Mouse (Mus musculus) hindbrain, embryonic 14.5 days (tissue): ENCODE measurements around the gene Fzd4. TPM values are rescaled to one million over a fixed set of nuclear protein-coding genes. Genes with fewer than 3 reads are reported as not detected.
A peak's percentile ranks its signal among the peaks of the same experiment; 100 is the strongest.

Experiments
- ATAC-seq: fragments of 200-750 bp; cut with Nextera tagmentation; 2 replicates; pipeline ENCODE4 v1.8.0; 2017; ENCODE audit warnings: moderate number of reproducible peaks, mild to moderate bottlenecking, moderate TSS enrichment, moderate library complexity; ENCODE audit not compliant: low FRiP score
- DNase-seq: peaks from one replicate; pipeline ENCODE4 v3.0.0-alpha.2; 2015; ENCODE audit warnings: low spot score
- H3K27ac ChIP-seq: fragments of 300-500 bp; sonication (generic); 2 replicates; pipeline ENCODE4 v1.5.1; 2014; ENCODE audit warnings: mild to moderate bottlenecking, moderate library complexity
- H3K27me3 ChIP-seq: fragments of 300-500 bp; sonication (generic); 2 replicates; pipeline ENCODE4 v1.6.1; 2014; ENCODE audit warnings: mild to moderate bottlenecking, low read length, mixed read lengths; ENCODE audit not compliant: control insufficient read depth, insufficient read depth
- H3K36me3 ChIP-seq: fragments of 300-500 bp; sonication (generic); replicated peaks from 2 replicates; pipeline ENCODE4 v1.6.1; 2014; ENCODE audit not compliant: control insufficient read depth, insufficient read depth
- H3K4me1 ChIP-seq: fragments of 300-500 bp; sonication (generic); replicated peaks from 2 replicates; pipeline ENCODE4 v1.6.1; 2014; ENCODE audit warnings: antibody characterized with exemption, low read length, mixed read lengths; ENCODE audit not compliant: control insufficient read depth, insufficient read depth
- H3K4me2 ChIP-seq: fragments of 300-500 bp; sonication (generic); replicated peaks from 2 replicates; pipeline ENCODE4 v1.6.1; 2014; ENCODE audit warnings: mild to moderate bottlenecking, moderate library complexity
- H3K4me3 ChIP-seq: fragments of 300-500 bp; sonication (generic); replicated peaks from 2 replicates; pipeline ENCODE4 v1.5.1; 2014; ENCODE audit warnings: mild to moderate bottlenecking, low read length
- H3K9ac ChIP-seq: fragments of 300-500 bp; sonication (generic); 2 replicates; pipeline ENCODE4 v1.6.1; 2014
- H3K9me3 ChIP-seq: fragments of 300-500 bp; sonication (generic); 2 replicates; pipeline ENCODE4 v1.6.1; 2016; ENCODE audit warnings: low read length; ENCODE audit not compliant: control insufficient read depth
- WGBS: fragments of 180-500 bp; shearing (Covaris S2); extraction: QIAGEN DNeasy Blood & Tissue Kit; methylation state at CpG from one replicate; pipeline ENCODE4 v1.1.7; 2014; 5-methylcytosine and 5-hydroxymethylcytosine counted together
- polyA plus RNA-seq: library from polyadenylated mRNA; unstranded; fragments of >200 nt; fragmentation: Nextera tagmentation; extraction: Ambion mirVana; gene quantifications from 2 replicates; pipeline ENCODE4 v1.2.1, GENCODE M21; 2014

Gene Fzd4
- polyA plus RNA-seq, 1 experiment from 2014 or later = 4.1 TPM

- Histone ChIP-seq H3K4me3 (no peak overlapping the region), H3K4me1 (peaks cover 3% of the 10 kb centered on the region; the same call in 1 of the 2 replicates), H3K27me3 (no peaks in the 10 kb centered on the region), H3K27ac (peak overlapping the region; percentile 24; the same call in 1 of the 2 replicates), H3K9ac (no peak overlapping the region), H3K9me3 (no peaks in the 10 kb centered on the region), H3K4me2 (no peak overlapping the region), H3K36me3 (no peaks in the 10 kb centered on the region)
- no peak for ATAC-seq
- DNase-seq = no peak
- 32% methylated on average over 7 of the region's 7 CpGs for WGBS
Observed at GRCm38 (mm10) chr7:89456380-89457076, 52.4 kb downstream of the Fzd4 start.

- H3K4me1 ChIP-seq = peaks cover 3% of the 10 kb centered on the region; the same call in 1 of the 2 replicates
- no peak overlapping the region for H3K4me2 ChIP-seq
- H3K9me3 ChIP-seq = no peaks in the 10 kb centered on the region
- DNase-seq (no peak), ATAC-seq (no peak)
- WGBS = 84% methylated on average over 2 of the region's 2 CpGs
- no peaks in the 10 kb centered on the region for H3K36me3 ChIP-seq
- no peak overlapping the region for H3K27ac ChIP-seq
- H3K9ac ChIP-seq = no peak overlapping the region
- H3K4me3 ChIP-seq = no peak overlapping the region
- no peaks in the 10 kb centered on the region for H3K27me3 ChIP-seq
Observed at GRCm38 (mm10) chr7:89459691-89460090, 55.5 kb downstream of the Fzd4 start.

- Histone ChIP-seq H3K4me3 (no peak overlapping the region), H3K4me2 (no peak overlapping the region), H3K9ac (no peak overlapping the region), H3K9me3 (no peaks in the 10 kb centered on the region), H3K27me3 (no peaks in the 10 kb centered on the region), H3K36me3 (no peaks in the 10 kb centered on the region), H3K27ac (no peak overlapping the region), H3K4me1 (peaks cover 3% of the 10 kb centered on the region; the same call in 1 of the 2 replicates)
- ATAC-seq = no peak
- DNase-seq = no peak
Observed at GRCm38 (mm10) chr7:89460911-89461310, 56.8 kb downstream of the Fzd4 start.

DNA sequence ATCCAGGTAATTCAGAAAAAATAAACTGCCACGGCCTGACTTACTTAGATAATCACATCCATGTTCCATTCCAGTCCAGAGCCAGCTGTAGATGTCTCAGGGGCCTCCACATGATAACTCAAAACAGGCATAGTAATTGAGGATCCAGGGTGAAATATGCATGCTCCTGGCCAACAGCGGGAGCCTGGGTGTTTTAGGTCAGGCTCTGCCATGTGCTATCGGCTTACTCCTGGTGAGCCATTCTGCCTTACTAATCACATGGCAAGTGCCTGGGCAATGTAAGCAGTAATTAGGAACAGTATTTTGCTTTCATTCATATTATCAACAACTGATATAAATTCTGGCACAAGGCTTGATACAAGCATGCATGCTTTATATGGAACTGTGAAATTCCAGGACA is 57.2 kb downstream of the Fzd4 start:
- DNase-seq (no peak), ATAC-seq (no peak)

More for the DNA sequence above, 57.2 kb downstream of the Fzd4 start:
- H3K9ac ChIP-seq = no peak overlapping the region
- no peak overlapping the region for H3K27ac ChIP-seq
- H3K36me3 ChIP-seq = no peaks in the 10 kb centered on the region
- H3K4me1 ChIP-seq = 0 out of 2 replicates have a peak, but pooled peaks cover 3% of the 10 kb centered on the region
- 54% methylated on average over 3 of the region's 3 CpGs for WGBS
- no peak overlapping the region for H3K4me2 ChIP-seq
- H3K27me3 ChIP-seq = no peaks in the 10 kb centered on the region
- H3K9me3 ChIP-seq = no peaks in the 10 kb centered on the region
- no peak overlapping the region for H3K4me3 ChIP-seq

Other genes with a start within 250 kb of the Fzd4 start
- 30.9 and 32.7 TPM in 2 replicates for gene Tmem135, start 133 bp upstream of the Fzd4 start, polyA plus RNA-seq
- gene Prss23, start 122.8 kb downstream of the Fzd4 start, polyA plus RNA-seq = 16.0 and 19.0 TPM in 2 replicates
- 12.2 and 14.1 TPM in 2 replicates for gene Me3, start 228.0 kb downstream of the Fzd4 start, polyA plus RNA-seq